Mouse (Mus musculus) midbrain, embryonic 16.5 days (tissue): Measurements from ENCODE around the gene Zfp36l1. TPM values are rescaled to one million over a fixed set of nuclear protein-coding genes. Genes with fewer than 3 reads are reported as not detected.

Experiments
- ATAC-seq: fragments of 200-750 bp; cut with Nextera tagmentation; 2 replicates; pipeline ENCODE4 v1.8.0; 2017; ENCODE audit warnings: moderate TSS enrichment
- H3K27ac ChIP-seq: fragments of 300-500 bp; sonication (generic); 2 replicates; pipeline ENCODE4 v1.5.1; 2014; ENCODE audit warnings: mild to moderate bottlenecking, low read length, mixed read lengths
- H3K27me3 ChIP-seq: fragments of 300-500 bp; sonication (generic); 2 replicates; pipeline ENCODE4 v1.6.1; 2014; ENCODE audit warnings: low read depth, low read length, mixed read lengths; ENCODE audit not compliant: control insufficient read depth, insufficient read depth
- H3K36me3 ChIP-seq: fragments of 300-500 bp; sonication (generic); 2 replicates; pipeline ENCODE4 v1.6.1; 2014; ENCODE audit warnings: mild to moderate bottlenecking, low read length, moderate library complexity, mixed read lengths; ENCODE audit not compliant: control insufficient read depth, insufficient read depth
- H3K4me1 ChIP-seq: fragments of 300-500 bp; sonication (generic); 2 replicates; pipeline ENCODE4 v1.6.1; 2014; ENCODE audit warnings: mild to moderate bottlenecking, low read length, mixed read lengths; ENCODE audit not compliant: control insufficient read depth, insufficient read depth
- H3K4me2 ChIP-seq: fragments of 300-500 bp; sonication (generic); 2 replicates; pipeline ENCODE4 v1.6.1; 2014; ENCODE audit warnings: mild to moderate bottlenecking, low read length, mixed read lengths
- H3K4me3 ChIP-seq: fragments of 300-500 bp; sonication (generic); 2 replicates; pipeline ENCODE4 v1.5.1; 2014; ENCODE audit warnings: low read depth, mild to moderate bottlenecking, low read length, moderate library complexity, mixed read lengths
- H3K9ac ChIP-seq: fragments of 300-500 bp; sonication (generic); 2 replicates; pipeline ENCODE4 v1.6.1; 2014; ENCODE audit warnings: low read depth, low read length, mixed read lengths
- H3K9me3 ChIP-seq: fragments of 300-500 bp; sonication (generic); replicated peaks from 2 replicates; pipeline ENCODE4 v1.6.1; 2014; ENCODE audit warnings: mild to moderate bottlenecking, low read length, mixed read lengths; ENCODE audit not compliant: control insufficient read depth, poor library complexity, severe bottlenecking
- WGBS: fragments of 180-500 bp; shearing (Covaris S2); extraction: QIAGEN DNeasy Blood & Tissue Kit; methylation state at CpG from one replicate; pipeline ENCODE4 v1.1.7; 2014; 5-methylcytosine and 5-hydroxymethylcytosine counted together
- polyA plus RNA-seq: library from polyadenylated mRNA; unstranded; fragments of >200 nt; fragmentation: Nextera tagmentation; extraction: Ambion mirVana; gene quantifications from 2 replicates; pipeline ENCODE4 v1.2.1, GENCODE M21; 2015

Zfp36l1 gene
- polyA plus RNA-seq, 1 experiment from 2014 or later = 29.9 TPM

DNA sequence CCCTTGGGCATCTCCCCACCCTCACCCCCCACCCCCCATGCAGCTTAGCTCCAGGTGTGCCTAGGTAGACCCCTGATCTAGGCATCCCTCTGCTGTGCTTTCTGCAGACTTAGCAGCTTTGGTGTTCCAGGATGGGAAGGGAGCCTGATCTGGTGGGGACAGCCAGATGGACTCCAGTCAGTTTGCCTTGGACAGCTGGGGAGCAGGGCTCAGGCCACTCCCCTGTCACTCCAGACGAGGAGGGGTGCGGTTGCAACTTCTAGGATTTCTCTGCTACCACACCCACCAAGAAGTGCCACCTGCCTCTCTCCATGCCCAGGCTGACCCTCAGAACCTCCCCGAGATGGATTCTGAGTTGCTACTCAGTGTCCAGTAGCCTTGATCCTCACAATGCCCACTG lies 11.4 kb upstream of the Zfp36l1 start:
- Histone ChIP-seq H3K36me3 (0 out of 2 replicates have a peak, but pooled peaks cover 4% of the 10 kb centered on the region), H3K9me3 (no peaks in the 10 kb centered on the region), H3K27ac (no peak overlapping the region), H3K27me3 (no peaks in the 10 kb centered on the region), H3K4me1 (peaks cover 7% of the 10 kb centered on the region; the same call in 1 of the 2 replicates), H3K9ac (no peak overlapping the region), H3K4me3 (no peak overlapping the region), H3K4me2 (no peak overlapping the region)
- 83% methylated on average over 3 of the region's 3 CpGs for WGBS
- no peak for ATAC-seq

GRCm38 (mm10) chr12:80123227-80123803 lies 10.5 kb upstream of the Zfp36l1 start:
- no peaks in the 10 kb centered on the region for H3K9me3 ChIP-seq
- H3K27me3 ChIP-seq = no peaks in the 10 kb centered on the region
- no peak overlapping the region for H3K9ac ChIP-seq
- WGBS = 74% methylated on average over 4 of the region's 4 CpGs
- no peak overlapping the region for H3K27ac ChIP-seq
- 0 out of 2 replicates have a peak, but pooled peaks cover 4% of the 10 kb centered on the region for H3K36me3 ChIP-seq
- H3K4me2 ChIP-seq = no peak overlapping the region
- peaks cover 7% of the 10 kb centered on the region; the same call in 1 of the 2 replicates for H3K4me1 ChIP-seq
- ATAC-seq = no peak
- no peak overlapping the region for H3K4me3 ChIP-seq

GRCm38 (mm10) chr12:80121438-80121837 lies 8.6 kb upstream of the Zfp36l1 start:
- H3K27ac ChIP-seq = no peak overlapping the region
- H3K27me3 ChIP-seq = no peaks in the 10 kb centered on the region
- H3K4me1 ChIP-seq = peaks cover 13% of the 10 kb centered on the region
- 88% methylated on average over 1 of the region's 1 CpGs for WGBS
- H3K9ac ChIP-seq = no peak overlapping the region
- 0 out of 2 replicates have a peak, but pooled peaks cover 4% of the 10 kb centered on the region for H3K36me3 ChIP-seq
- no peak for ATAC-seq
- H3K9me3 ChIP-seq = no peaks in the 10 kb centered on the region
- no peak overlapping the region for H3K4me3 ChIP-seq
- H3K4me2 ChIP-seq = no peak overlapping the region

- H3K9me3 ChIP-seq = no peaks in the 10 kb centered on the region
- WGBS = 98% methylated on average over 1 of the region's 1 CpGs
- peaks cover 30% of the 10 kb centered on the region for H3K4me1 ChIP-seq
- no peak overlapping the region for H3K4me3 ChIP-seq
- 0 out of 2 replicates have a peak, but pooled peaks cover 4% of the 10 kb centered on the region for H3K36me3 ChIP-seq
- H3K9ac ChIP-seq = no peak overlapping the region
- no peak overlapping the region for H3K4me2 ChIP-seq
- ATAC-seq = no peak
- H3K27ac ChIP-seq = no peak overlapping the region
- peaks cover 5% of the 10 kb centered on the region; the same call in 1 of the 2 replicates for H3K27me3 ChIP-seq
These were observed 5.8 kb upstream of the Zfp36l1 start for GRCm38 (mm10) chr12:80118588-80118987.

GRCm38 (mm10) chr12:80116206-80117112 lies 3.6 kb upstream of the Zfp36l1 start:
- peak; percentile 29; the same call in 1 of the 2 replicates for ATAC-seq
- Histone ChIP-seq H3K9ac (peak overlapping the region; percentile 83), H3K36me3 (0 out of 2 replicates have a peak, but pooled peaks cover 4% of the 10 kb centered on the region), H3K4me2 (peak overlapping the region; percentile 98), H3K4me3 (peak overlapping the region; percentile 80), H3K27me3 (peaks cover 12% of the 10 kb centered on the region), H3K27ac (peak overlapping the region; percentile 89), H3K4me1 (peaks cover 26% of the 10 kb centered on the region), H3K9me3 (no peaks in the 10 kb centered on the region)
- WGBS = 29% methylated on average over 18 of the region's 18 CpGs

DNA sequence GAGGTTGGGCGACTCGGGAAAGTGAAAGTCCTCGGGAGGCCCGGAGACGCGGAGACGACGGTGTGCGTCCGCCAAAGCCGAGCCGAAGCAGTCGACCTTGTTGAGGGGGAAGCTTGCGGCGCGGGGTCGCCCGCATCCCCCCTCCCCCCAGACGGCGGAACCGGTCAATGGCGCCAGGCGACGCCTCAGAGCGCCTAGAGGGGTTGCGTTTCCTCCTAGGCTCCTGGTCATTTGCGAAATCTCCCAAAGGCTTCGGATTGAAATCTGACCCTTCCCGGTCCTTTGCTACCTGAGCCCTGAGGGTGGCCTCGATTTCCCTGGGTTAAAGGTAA lies 3.0 kb upstream of the Zfp36l1 start:
- H3K27me3 ChIP-seq = peaks cover 12% of the 10 kb centered on the region
- H3K4me3 ChIP-seq = peak overlapping the region; percentile 80
- ATAC-seq = no peak
- WGBS = under 1% methylated on average over 30 of the region's 30 CpGs
- peak overlapping the region; percentile 98 for H3K4me2 ChIP-seq
- peaks cover 28% of the 10 kb centered on the region for H3K4me1 ChIP-seq
- 0 out of 2 replicates have a peak, but pooled peaks cover 4% of the 10 kb centered on the region for H3K36me3 ChIP-seq
- H3K9me3 ChIP-seq = no peaks in the 10 kb centered on the region
- peak overlapping the region; percentile 83 for H3K9ac ChIP-seq
- H3K27ac ChIP-seq = peak overlapping the region; percentile 89

- peaks cover 12% of the 10 kb centered on the region for H3K27me3 ChIP-seq
- peak overlapping the region; percentile 83 for H3K9ac ChIP-seq
- no peaks in the 10 kb centered on the region for H3K9me3 ChIP-seq
- peaks cover 28% of the 10 kb centered on the region for H3K4me1 ChIP-seq
- peak; percentile 89 for ATAC-seq
- 0 out of 2 replicates have a peak, but pooled peaks cover 2% of the 10 kb centered on the region for H3K36me3 ChIP-seq
- peak overlapping the region; percentile 80 for H3K4me3 ChIP-seq
- H3K27ac ChIP-seq = peak overlapping the region; percentile 89
- peak overlapping the region; percentile 98 for H3K4me2 ChIP-seq
- under 1% methylated on average over 65 of the region's 71 CpGs for WGBS
These were observed 2.5 kb upstream of the Zfp36l1 start for GRCm38 (mm10) chr12:80115142-80115862.

DNA sequence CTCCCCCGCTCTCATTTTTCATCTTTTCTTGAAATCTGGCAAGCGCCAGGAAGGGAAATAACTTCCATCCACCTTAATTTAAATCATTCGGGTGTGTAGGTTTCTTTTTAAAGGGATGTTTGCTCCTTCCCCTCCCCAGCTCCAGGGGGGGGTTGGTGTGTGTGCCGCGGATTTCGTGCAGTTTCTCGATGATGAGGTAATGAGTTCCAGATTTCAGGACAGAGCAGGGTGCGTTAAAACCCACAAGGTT lies 2.0 kb upstream of the Zfp36l1 start:
- Histone ChIP-seq H3K4me3 (peak overlapping the region; percentile 80), H3K9ac (peak overlapping the region; percentile 83), H3K27me3 (peaks cover 12% of the 10 kb centered on the region), H3K27ac (peak overlapping the region; percentile 89), H3K4me1 (peaks cover 30% of the 10 kb centered on the region), H3K4me2 (peak overlapping the region; percentile 98), H3K36me3 (no peaks in the 10 kb centered on the region), H3K9me3 (no peaks in the 10 kb centered on the region)
- ATAC-seq = no peak; the same call in 1 of the 2 replicates
- WGBS = 0% methylated on average over 8 of the region's 8 CpGs
